Mouse (Mus musculus) stomach, postnatal 0 days (tissue): Measurements from ENCODE around the gene Ehbp1. TPM values are rescaled to one million over a fixed set of nuclear protein-coding genes. Genes with fewer than 3 reads are reported as not detected.

Experiments used
- ATAC-seq: fragments of 200-750 bp; cut with Nextera tagmentation; 2 replicates; pipeline ENCODE4 v1.8.0; 2017; ENCODE audit not compliant: low FRiP score, low TSS enrichment
- DNase-seq: peaks from one replicate; pipeline ENCODE4 v3.0.0-alpha.2; 2016; ENCODE audit warnings: low spot score
- H3K27ac ChIP-seq: fragments of 300-500 bp; sonication (generic); replicated peaks from 2 replicates; pipeline ENCODE4 v1.5.1; 2014; ENCODE audit warnings: mild to moderate bottlenecking, control low read depth
- H3K27me3 ChIP-seq: fragments of 300-500 bp; sonication (generic); 2 replicates; pipeline ENCODE4 v1.6.1; 2014; ENCODE audit warnings: low read length; ENCODE audit not compliant: control insufficient read depth, insufficient read depth
- H3K36me3 ChIP-seq: fragments of 300-500 bp; sonication (generic); 2 replicates; pipeline ENCODE4 v1.6.1; 2014; ENCODE audit warnings: low read length, mixed read lengths; ENCODE audit not compliant: control insufficient read depth, insufficient read depth
- H3K4me1 ChIP-seq: fragments of 300-500 bp; sonication (generic); replicated peaks from 2 replicates; pipeline ENCODE4 v1.6.1; 2014; ENCODE audit warnings: antibody characterized with exemption; ENCODE audit not compliant: control insufficient read depth, insufficient read depth
- H3K4me2 ChIP-seq: fragments of 300-500 bp; sonication (generic); replicated peaks from 2 replicates; pipeline ENCODE4 v1.6.1; 2014; ENCODE audit warnings: low read depth, mild to moderate bottlenecking, control low read depth, moderate library complexity
- H3K4me3 ChIP-seq: fragments of 300-500 bp; sonication (generic); 2 replicates; pipeline ENCODE4 v1.5.1; 2014; ENCODE audit warnings: low read depth, low read length, control low read depth
- H3K9ac ChIP-seq: fragments of 300-500 bp; sonication (generic); 2 replicates; pipeline ENCODE4 v1.6.1; 2014; ENCODE audit warnings: mild to moderate bottlenecking, low read length, control low read depth, mixed read lengths
- H3K9me3 ChIP-seq: fragments of 300-500 bp; sonication (generic); 2 replicates; pipeline ENCODE4 v1.6.1; 2016; ENCODE audit warnings: low read length; ENCODE audit not compliant: control insufficient read depth
- CTCF ChIP-seq: IDR thresholded peaks from 2 replicates; pipeline ENCODE4 v1.5.1; 2016; ENCODE audit warnings: antibody characterized with exemption, low read depth, mild to moderate bottlenecking, moderate library complexity
- EP300 ChIP-seq: optimal IDR thresholded peaks from 2 replicates; pipeline ENCODE3; 2016; ENCODE audit warnings: antibody characterized with exemption
- WGBS: fragments of 180-500 bp; shearing (Covaris S2); extraction: QIAGEN DNeasy Blood & Tissue Kit; methylation state at CpG from one replicate; pipeline ENCODE4 v1.1.7; 2014; 5-methylcytosine and 5-hydroxymethylcytosine counted together
- polyA plus RNA-seq: library from polyadenylated mRNA; unstranded; fragments of >200 nt; fragmentation: Nextera tagmentation; extraction: Ambion mirVana; gene quantifications from 2 replicates; pipeline ENCODE4 v1.2.1, GENCODE M21; 2015

Ehbp1 gene
- polyA plus RNA-seq, 1 experiment from 2014 or later, result 3.8 TPM

- no peaks in the 10 kb centered on the region for H3K9me3 ChIP-seq
- no peak for DNase-seq
- H3K9ac ChIP-seq, result no peak overlapping the region
- H3K36me3 ChIP-seq, result no peaks in the 10 kb centered on the region
- H3K4me1 ChIP-seq, result no peaks in the 10 kb centered on the region
- 0 out of 2 replicates have a peak, but pooled peaks have one; percentile 29 for ATAC-seq
- WGBS, result 70% methylated on average over 1 of the region's 1 CpGs
- TF ChIP-seq EP300, result no peak
- no peak for TF ChIP-seq CTCF
- H3K4me2 ChIP-seq, result no peak overlapping the region
- H3K27me3 ChIP-seq, result no peaks in the 10 kb centered on the region
- no peak overlapping the region for H3K4me3 ChIP-seq
- no peak overlapping the region for H3K27ac ChIP-seq
These were observed 30.7 kb upstream of the Ehbp1 start for GRCm38 (mm10) chr11:22372609-22373289.

- no peak for ATAC-seq
- no peak for TF ChIP-seq EP300
- 63% methylated on average over 2 of the region's 2 CpGs for WGBS
- Histone ChIP-seq H3K36me3 (no peaks in the 10 kb centered on the region), H3K9me3 (no peaks in the 10 kb centered on the region), H3K4me3 (no peak overlapping the region), H3K4me2 (no peak overlapping the region), H3K9ac (no peak overlapping the region), H3K27ac (no peak overlapping the region), H3K27me3 (no peaks in the 10 kb centered on the region), H3K4me1 (no peaks in the 10 kb centered on the region)
- DNase-seq, result no peak
These were observed 27.7 kb upstream of the Ehbp1 start for GRCm38 (mm10) chr11:22369841-22370240.

GRCm38 (mm10) chr11:22368621-22369020, 26.5 kb upstream of the Ehbp1 start:
- TF ChIP-seq EP300 (no peak), CTCF (no peak)
- Histone ChIP-seq H3K36me3 (no peaks in the 10 kb centered on the region), H3K4me2 (no peak overlapping the region), H3K27ac (no peak overlapping the region), H3K9ac (no peak overlapping the region), H3K4me1 (no peaks in the 10 kb centered on the region), H3K9me3 (no peaks in the 10 kb centered on the region), H3K27me3 (no peaks in the 10 kb centered on the region), H3K4me3 (no peak overlapping the region)
- no peak for ATAC-seq
- WGBS, result 87% methylated on average over 3 of the region's 3 CpGs
- no peak for DNase-seq

- 76% methylated on average over 2 of the region's 2 CpGs for WGBS
- no peak overlapping the region for H3K4me3 ChIP-seq
These were observed 24.4 kb upstream of the Ehbp1 start for GRCm38 (mm10) chr11:22366486-22366885.

GRCm38 (mm10) chr11:22353962-22354621, 12.0 kb upstream of the Ehbp1 start:
- no peak for DNase-seq
- TF ChIP-seq EP300 (no peak), CTCF (no peak)

More at GRCm38 (mm10) chr11:22366486-22366885, 24.4 kb upstream of the Ehbp1 start:
- DNase-seq (no peak), ATAC-seq (no peak)
- Histone ChIP-seq H3K9me3 (no peaks in the 10 kb centered on the region), H3K4me2 (no peak overlapping the region), H3K9ac (no peak overlapping the region), H3K27ac (no peak overlapping the region), H3K4me1 (no peaks in the 10 kb centered on the region), H3K27me3 (no peaks in the 10 kb centered on the region), H3K36me3 (no peaks in the 10 kb centered on the region)
- no peak for TF ChIP-seq EP300

GRCm38 (mm10) chr11:22349945-22350344, 7.9 kb upstream of the Ehbp1 start:
- H3K27me3 ChIP-seq, result no peaks in the 10 kb centered on the region
- H3K4me1 ChIP-seq, result peaks cover 5% of the 10 kb centered on the region
- H3K9me3 ChIP-seq, result no peaks in the 10 kb centered on the region
- 0 out of 2 replicates have a peak overlapping the region, but pooled peaks have one; percentile 45 for H3K27ac ChIP-seq
- peak; percentile 89 for ATAC-seq
- H3K4me2 ChIP-seq, result no peak overlapping the region
- H3K36me3 ChIP-seq, result no peaks in the 10 kb centered on the region
- TF ChIP-seq CTCF, result no peak
- no peak for TF ChIP-seq EP300
- WGBS, result 48% methylated on average over 2 of the region's 2 CpGs
- H3K9ac ChIP-seq, result no peak overlapping the region
- peak; percentile 45 for DNase-seq
- no peak overlapping the region for H3K4me3 ChIP-seq

More at GRCm38 (mm10) chr11:22353962-22354621, 12.0 kb upstream of the Ehbp1 start:
- H3K27ac ChIP-seq, result no peak overlapping the region
- no peaks in the 10 kb centered on the region for H3K36me3 ChIP-seq
- no peak overlapping the region for H3K4me3 ChIP-seq
- 79% methylated on average over 6 of the region's 6 CpGs for WGBS
- H3K9me3 ChIP-seq, result no peaks in the 10 kb centered on the region
- no peaks in the 10 kb centered on the region for H3K27me3 ChIP-seq
- ATAC-seq, result no peak
- no peak overlapping the region for H3K4me2 ChIP-seq
- H3K9ac ChIP-seq, result no peak overlapping the region
- H3K4me1 ChIP-seq, result no peaks in the 10 kb centered on the region
